Mouse (Mus musculus) Muller cell, postnatal 12 days (primary cell): ENCODE data around the gene Rnf6.

ENCODE experiments used
- DNase-seq: peaks from one replicate; pipeline ENCODE4 v3.0.0-alpha.2; 2015; ENCODE audit errors: inconsistent ontology term

Gene Rnf6

DNA sequence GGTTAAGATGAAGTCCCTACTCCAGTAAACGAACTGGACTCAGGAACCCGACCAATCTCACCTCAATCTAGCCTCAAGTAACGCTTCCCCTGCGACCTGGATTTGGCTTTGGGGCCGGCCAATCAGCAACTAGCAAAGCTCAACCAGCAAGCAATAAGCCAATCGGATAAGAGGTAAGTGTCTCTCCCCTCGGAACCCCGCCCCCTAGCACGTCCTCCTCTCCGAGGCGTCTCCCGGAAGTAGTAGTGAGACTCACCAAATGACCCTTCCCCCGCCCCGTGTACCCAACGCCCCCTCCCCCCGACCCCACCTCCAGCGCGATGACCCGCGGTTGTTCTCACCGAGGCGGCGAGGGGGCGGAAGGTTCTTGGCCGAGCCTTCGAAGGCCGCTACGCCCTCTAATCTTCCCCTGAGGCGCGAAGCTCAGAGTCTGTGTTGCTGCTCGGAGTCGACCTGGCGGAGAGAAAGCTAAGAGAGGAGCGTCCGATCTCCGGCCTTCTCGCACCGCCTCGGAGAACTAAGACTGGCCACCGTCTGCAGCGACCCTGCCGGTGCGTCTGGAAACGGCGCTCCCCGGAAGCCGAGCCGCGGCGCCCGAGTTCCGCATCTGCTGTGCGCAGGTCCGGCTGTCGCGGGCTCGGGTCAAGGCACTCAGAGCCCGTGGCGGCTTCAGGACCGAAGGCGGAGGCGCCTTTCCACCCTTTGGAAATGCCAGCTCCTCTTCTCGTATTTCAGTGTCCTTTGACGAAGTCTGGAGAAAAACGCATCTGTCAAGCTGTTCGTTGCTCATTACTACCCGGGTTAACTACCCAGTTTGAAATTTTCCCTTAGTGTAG is at the start of gene Rnf6:
TSS of gene Rnf6 (minus strand) at position 677 of the 836 bp plus-strand sequence.
- peak; percentile 99 for DNase-seq

DNA sequence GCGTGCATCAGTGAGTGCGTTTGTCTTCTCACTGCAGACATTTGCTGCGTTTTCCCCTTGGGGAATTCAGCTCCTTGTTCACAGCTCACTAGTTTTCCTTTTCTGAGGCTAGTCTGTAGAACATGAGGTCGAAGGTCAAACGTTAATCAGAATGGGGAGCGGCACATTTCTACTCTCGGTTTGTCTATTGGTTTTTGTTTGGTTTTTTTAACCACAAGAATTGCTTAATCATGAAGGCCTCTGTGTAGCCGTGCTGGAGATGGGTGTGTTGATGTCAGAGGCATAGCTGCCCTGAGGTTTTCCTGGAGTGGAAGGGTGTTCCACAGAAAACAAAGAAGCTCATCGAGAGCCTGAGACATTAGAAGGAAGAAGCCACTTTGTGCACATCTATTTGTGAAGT is 49.2 kb upstream of the Rnf6 start:
- no peak for DNase-seq

- no peak for DNase-seq
Observed at GRCm38 (mm10) chr5:146267776-146268175, 46.4 kb upstream of the Rnf6 start.

- DNase-seq: no peak
Observed at GRCm38 (mm10) chr5:146265934-146266591, 44.7 kb upstream of the Rnf6 start.

DNA sequence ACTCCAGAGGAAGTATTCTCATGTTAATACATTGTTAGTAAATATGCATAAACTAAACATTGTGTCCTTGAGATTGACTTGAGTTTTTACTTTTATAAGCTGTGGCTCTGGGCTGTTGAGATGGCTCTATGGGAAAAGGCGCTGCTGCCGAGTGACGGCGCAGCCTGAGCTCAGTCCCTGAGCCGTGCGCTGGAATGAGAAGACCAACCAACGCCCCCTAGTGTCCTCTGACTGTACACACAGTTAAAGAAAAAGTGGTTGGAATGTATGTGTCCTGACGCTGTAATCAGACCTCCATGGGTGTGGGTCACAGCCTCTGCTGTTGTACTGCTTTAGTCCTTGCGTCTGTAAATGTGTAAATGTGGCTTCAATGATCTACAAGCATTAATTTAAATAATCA is 38.6 kb upstream of the Rnf6 start:
- DNase-seq: no peak

DNA sequence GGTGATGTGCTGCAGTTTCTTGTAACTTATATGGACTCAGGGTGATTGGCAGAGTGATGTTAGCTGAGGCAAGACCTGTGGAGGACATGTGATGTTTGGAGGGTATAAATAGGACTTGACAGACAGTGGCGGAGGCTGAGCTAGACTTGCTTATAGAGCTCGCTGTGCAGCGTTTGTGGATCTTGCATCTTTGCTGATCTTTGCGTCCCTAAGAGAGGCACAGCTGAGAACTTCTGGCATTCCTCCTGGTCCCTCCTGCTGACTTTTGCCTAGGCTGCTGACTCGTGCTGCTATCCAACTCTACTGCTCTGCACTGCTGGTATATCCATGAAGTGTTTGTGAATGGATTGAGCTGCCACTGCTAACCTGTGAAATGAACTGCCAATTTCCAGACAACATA is 32.3 kb upstream of the Rnf6 start:
- DNase-seq: no peak

DNA sequence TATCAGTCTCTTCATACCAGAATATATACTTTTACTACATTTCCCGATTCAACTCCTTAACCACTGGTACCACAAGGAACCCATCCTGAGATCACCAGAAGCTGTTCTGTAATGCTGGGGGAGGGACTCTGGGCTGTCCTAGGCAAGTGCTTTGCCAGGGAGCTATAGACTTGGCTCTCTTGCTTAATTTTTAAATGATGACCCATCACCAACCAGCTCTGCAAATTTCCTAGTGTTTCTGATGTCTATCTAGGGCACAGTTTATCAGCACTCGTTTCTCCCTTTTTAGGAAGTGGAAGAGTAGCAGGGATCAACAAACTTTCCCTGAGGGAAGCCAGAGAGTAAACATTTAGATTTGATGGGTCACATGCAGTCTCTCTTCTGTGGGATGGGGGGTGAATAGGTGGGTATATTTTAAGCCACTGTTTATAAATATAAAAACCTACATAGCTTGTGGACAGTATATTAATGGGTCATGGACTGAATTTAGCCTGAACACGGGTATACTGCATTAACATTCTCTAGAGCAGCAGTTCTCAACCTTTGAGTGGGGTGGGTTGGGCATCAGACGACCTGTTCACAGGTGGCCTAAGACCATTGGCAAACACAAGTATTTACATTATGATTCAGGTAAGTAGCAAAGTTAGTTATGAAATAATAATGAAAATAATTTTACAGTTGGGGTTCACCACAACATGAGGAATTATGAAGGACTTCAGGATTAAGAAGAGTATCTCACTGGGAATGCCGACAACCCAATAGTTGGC is 30.5 kb upstream of the Rnf6 start:
- peak; percentile 49 for DNase-seq

DNA sequence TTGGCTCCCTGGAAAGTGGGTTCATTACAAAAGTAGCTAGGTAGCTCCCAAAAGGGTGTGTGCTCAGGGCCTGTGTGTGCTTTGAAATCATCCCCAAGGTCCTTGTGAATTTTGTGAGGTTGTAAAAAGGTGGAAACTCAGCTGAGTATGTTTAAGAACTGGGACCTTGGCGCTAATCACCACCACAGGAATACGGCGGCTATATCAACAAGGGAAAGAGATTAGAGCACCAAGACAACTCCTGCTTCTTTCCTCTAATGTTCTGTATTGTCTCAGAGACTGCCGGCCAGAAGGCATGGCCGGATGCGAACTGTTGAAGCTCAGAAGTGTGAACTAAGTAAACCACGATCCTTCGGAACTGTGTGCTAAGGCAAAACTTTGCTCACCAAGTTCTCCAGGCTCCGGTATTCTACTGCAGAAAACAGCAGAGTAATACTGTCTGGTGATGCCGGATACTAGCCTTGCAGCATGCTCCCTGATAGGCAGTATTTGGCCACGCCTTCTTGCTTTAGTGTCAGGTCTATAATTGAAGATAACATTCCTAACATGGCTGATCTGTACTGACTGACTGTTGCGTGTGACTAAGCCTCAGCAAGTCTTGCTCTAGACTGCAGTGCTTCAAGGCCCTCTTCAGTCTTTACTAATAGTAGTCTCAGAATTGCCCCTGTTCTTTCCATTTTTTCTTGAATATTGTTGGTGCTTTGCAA is 29.2 kb upstream of the Rnf6 start:
- DNase-seq: no peak

DNA sequence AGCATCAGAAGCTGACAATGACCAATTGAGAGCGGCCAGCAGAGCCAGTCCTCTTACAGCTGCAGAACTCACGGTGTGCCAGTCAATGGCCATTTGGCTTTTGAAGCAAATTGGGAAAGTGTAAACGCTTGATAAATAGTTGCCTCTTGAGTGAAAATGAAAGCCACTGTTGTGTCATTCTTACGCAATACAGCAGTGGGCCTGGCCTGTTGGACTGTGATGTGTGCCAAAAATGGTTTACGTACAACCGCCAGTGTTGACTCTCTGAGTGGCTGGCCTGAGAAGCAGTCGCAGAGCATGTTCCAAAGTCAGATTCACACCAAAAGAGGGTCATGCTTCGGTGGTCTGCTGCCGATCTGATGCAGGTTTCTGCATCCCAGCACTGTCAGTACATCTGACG is 27.4 kb upstream of the Rnf6 start:
- DNase-seq: peak; percentile 59

DNA sequence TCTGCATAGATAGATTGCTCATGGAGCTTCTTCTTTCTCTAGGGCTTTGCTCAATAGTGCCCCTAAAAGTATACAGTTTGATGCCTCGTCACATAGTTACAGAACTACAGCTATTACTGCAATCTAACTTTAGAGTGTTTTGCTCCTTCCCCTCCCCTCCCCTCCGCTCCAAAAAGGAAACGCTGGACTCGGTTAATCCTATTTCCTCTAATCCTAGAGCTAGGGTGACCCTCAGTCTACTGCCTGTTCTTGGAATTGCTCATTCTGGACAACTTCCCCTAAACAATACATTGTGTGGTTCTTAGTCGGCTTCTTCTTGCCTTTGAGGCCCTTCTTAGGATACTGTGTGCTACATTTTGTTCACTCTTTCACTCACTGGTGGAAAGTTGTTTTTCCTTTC is 26.4 kb upstream of the Rnf6 start:
- no peak for DNase-seq

- no peak for DNase-seq
Observed at GRCm38 (mm10) chr5:146246386-146246785, 25.0 kb upstream of the Rnf6 start.

DNA sequence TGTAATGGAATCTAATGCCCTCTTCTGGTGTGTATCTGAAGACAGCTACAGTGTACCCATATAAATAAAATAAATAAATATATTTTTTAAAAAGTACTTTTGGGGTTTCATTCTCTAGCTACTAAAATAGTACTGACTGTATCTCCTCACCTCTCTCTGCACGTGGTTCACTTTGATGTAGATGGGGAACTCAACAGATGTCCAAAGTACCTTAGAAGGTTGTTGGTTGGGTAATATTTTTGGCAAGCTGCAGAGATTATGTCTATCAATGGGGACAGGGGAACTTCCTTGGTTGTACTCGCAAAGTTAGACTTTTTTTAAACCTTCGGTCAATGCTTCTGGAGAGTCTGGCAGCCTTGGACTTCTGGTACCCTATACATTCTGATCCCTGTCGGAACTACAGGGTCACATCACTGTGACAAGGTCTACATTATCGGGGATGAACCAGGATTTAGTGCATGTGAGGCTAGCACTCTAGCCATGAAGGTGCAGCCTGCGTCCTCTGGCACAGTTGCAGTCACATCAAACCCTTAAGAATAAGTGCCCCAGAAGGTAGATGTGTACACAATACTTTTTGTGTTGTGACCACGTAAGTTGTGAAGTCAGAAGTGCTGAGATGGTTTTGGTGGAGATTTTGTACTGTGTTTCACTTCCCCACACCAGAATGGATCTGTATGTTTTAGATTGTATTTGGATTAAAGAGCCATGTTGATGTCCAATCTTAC is 24.5 kb upstream of the Rnf6 start:
- DNase-seq: no peak

DNA sequence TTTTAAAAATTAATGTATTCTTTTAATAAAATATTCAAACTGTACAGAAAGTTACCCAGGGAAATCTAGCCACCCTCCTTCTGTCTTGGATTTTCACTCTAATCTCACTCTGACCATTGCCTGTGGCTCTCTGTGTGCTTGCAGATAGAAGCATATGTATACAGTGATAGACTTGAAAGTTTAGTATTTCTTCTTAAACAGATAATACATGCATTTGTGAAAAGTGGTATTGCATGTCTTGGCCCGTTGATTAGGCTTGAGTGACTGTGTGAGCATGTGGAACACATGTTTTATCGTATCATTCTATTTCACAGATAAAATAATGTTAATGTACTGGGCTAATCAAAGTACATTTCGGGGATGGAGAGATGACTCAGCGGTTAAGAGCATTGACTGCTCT is 23.8 kb upstream of the Rnf6 start:
- DNase-seq: no peak

DNA sequence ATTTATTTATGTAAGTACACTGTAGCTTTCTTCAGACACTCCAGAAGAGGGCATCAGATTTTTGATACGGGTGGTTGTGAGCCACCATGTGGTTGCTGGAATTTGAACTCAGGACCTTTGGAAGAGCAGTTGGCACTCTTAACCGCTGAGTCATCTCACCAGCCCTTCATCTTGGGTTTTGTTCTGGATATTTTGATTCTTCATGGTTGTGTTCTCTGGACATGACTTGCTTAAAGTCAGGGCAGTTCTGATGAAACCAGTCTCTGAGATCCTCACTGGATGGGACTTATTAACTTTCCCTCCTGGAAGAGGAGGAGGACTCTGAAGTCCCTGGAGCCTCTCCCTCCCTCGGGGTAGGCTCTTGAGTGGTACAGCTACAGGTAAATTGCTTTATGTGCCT is 19.8 kb upstream of the Rnf6 start:
- DNase-seq: no peak

- no peak for DNase-seq
Observed at GRCm38 (mm10) chr5:146240771-146241170, 19.4 kb upstream of the Rnf6 start.

DNA sequence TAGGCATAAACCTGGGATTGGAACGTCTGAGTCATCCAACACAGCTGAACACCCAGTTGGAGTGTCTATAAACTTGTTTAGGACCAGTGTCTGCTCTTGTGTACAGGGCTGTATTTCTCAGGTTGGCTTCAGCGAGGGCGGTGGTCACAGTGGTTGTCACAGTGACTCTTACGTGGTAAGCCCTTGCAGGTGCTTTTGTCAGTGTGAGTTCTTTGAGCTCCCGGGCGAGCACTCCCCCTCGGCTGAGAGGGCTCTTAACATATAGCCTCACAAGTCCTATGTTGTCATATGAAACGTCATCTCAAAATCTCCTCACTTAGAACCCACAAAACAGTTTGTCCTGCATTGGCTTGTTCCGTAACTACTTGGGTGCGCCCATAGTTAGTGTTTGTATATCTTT is 16.9 kb upstream of the Rnf6 start:
- no peak for DNase-seq

DNA sequence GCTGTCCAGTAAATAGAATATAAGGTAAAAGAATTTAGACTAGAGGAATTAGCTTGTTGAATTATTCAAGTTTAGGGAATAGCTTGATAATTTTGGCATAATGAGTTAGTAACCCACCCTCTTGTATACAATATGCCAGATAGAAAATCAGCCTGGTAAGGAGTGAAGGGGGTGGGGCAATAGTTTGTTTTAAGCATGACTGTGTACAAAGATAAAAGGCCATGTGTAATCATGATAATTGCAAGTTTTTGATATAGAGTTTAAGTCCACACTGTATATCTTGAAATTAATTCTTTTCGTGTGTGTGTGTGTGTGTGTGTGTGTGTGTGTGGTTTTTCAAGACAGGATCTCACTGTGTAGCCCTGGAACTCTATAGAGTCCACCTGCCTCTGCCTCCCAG is 13.0 kb upstream of the Rnf6 start:
- no peak for DNase-seq

DNA sequence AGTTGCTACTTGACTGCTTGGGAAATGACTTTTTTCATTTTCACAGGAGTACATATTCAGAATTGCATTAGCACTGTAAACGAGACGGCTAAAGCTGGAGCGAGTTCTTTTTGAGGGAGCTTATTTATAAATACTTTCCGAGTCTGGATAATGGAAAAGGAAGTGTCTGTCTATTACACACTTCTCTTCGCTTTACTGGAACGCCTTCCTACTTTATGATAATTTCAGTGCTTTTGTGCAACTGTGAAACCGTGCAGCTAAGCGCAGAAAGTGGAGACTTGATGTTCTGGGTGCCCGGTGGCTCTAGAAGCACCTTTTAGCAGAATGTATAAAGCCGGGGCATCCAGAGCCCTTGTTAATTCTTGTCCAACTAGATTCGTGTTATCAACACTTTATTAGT is 11.5 kb upstream of the Rnf6 start:
- DNase-seq: no peak

- DNase-seq: no peak
Observed at GRCm38 (mm10) chr5:146232056-146232675, 10.8 kb upstream of the Rnf6 start.

DNA sequence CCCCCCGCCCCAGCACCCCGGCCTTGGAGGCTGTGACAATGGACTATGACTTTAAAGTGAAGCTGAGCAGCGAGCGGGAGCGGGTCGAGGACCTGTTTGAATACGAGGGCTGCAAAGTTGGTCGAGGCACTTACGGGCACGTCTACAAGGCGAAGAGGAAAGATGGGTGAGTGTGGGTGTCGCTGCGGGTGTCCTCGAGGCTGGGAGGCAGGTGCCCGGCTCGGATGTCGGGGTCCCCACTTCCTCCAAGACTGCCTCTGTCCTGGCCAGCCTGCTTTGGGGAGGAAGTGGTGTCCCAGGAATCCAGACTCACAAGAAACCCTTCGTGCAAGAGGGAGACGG is 10.3 kb upstream of the Rnf6 start:
- peak; percentile 26 for DNase-seq
